Mouse (Mus musculus) limb, embryonic 14.5 days (tissue): ENCODE results near the gene Asf1a. TPM values are rescaled to one million over a fixed set of nuclear protein-coding genes. Genes with fewer than 3 reads are reported as not detected.

Experiments used
- ATAC-seq: fragments of 200-750 bp; cut with Nextera tagmentation; 2 replicates; pipeline ENCODE4 v1.8.0; 2017; ENCODE audit warnings: low read depth, moderate number of reproducible peaks, moderate TSS enrichment; ENCODE audit not compliant: low FRiP score
- DNase-seq: peaks from one replicate; pipeline ENCODE4 v3.0.0-alpha.2; 2015; ENCODE audit warnings: low spot score
- H3K27ac ChIP-seq: fragments of 300-500 bp; sonication (generic); replicated peaks from 2 replicates; pipeline ENCODE4 v1.5.1; 2014; ENCODE audit warnings: low read depth, mild to moderate bottlenecking, low read length, moderate library complexity, mixed read lengths
- H3K27me3 ChIP-seq: fragments of 300-500 bp; sonication (generic); 2 replicates; pipeline ENCODE4 v1.6.1; 2014; ENCODE audit warnings: low read length, mixed read lengths; ENCODE audit not compliant: control insufficient read depth, insufficient read depth
- H3K36me3 ChIP-seq: fragments of 300-500 bp; sonication (generic); 2 replicates; pipeline ENCODE4 v1.6.1; 2014; ENCODE audit warnings: mild to moderate bottlenecking, low read length, moderate library complexity, mixed read lengths; ENCODE audit not compliant: control insufficient read depth, insufficient read depth
- H3K4me1 ChIP-seq: fragments of 300-500 bp; sonication (generic); 2 replicates; pipeline ENCODE4 v1.6.1; 2014; ENCODE audit warnings: antibody characterized with exemption, low read length, mixed read lengths; ENCODE audit not compliant: control insufficient read depth, insufficient read depth
- H3K4me2 ChIP-seq: fragments of 300-500 bp; sonication (generic); replicated peaks from 2 replicates; pipeline ENCODE4 v1.6.1; 2014; ENCODE audit warnings: low read depth, mild to moderate bottlenecking, low read length, moderate library complexity; ENCODE audit not compliant: severe bottlenecking
- H3K4me3 ChIP-seq: fragments of 300-500 bp; sonication (generic); replicated peaks from 2 replicates; pipeline ENCODE4 v1.5.1; 2014; ENCODE audit warnings: low read length
- H3K9ac ChIP-seq: fragments of 300-500 bp; sonication (generic); 2 replicates; pipeline ENCODE4 v1.6.1; 2014; ENCODE audit warnings: mild to moderate bottlenecking, low read depth, low read length, moderate library complexity; ENCODE audit not compliant: severe bottlenecking
- H3K9me3 ChIP-seq: fragments of 300-500 bp; sonication (generic); 2 replicates; pipeline ENCODE4 v1.6.1; 2016; ENCODE audit warnings: low read length; ENCODE audit not compliant: control insufficient read depth
- POLR2A ChIP-seq: fragments of 200-500 bp; IDR thresholded peaks from 2 replicates; pipeline ENCODE4 v1.8.0; 2012; ENCODE audit warnings: inconsistent platforms, mild to moderate bottlenecking, moderate library complexity, borderline replicate concordance; ENCODE audit not compliant: insufficient read depth, insufficient read length; ENCODE audit errors: extremely low read depth
- WGBS: fragments of 180-500 bp; shearing (Covaris S2); extraction: QIAGEN DNeasy Blood & Tissue Kit; methylation state at CpG from one replicate; pipeline ENCODE4 v1.1.7; 2014; 5-methylcytosine and 5-hydroxymethylcytosine counted together
- polyA plus RNA-seq, 2 experiments: library from polyadenylated mRNA; depleted of rRNA in 1 of 2; stranded (reverse) in 1 of 2; unstranded in 1 of 2; fragments of >200 nt; fragmentation: Nextera tagmentation in 1 of 2; extraction: Ambion mirVana in 1 of 2; gene quantifications; 2 replicates each; pipeline versions ENCODE4 v1.2.1 to v1.2.3; 2012 to 2014

Asf1a gene
- polyA plus RNA-seq (2012; rRNA removed) (45.9 and 61.2 TPM in 2 replicates), polyA plus RNA-seq (2014; fragmentation: Nextera tagmentation; extraction: Ambion mirVana) (109 and 113 TPM in 2 replicates)

GRCm38 (mm10) chr10:53596677-53597120 lies at the start of gene Asf1a:
TSS of gene Asf1a (plus strand) at chr10:53596757.
- H3K27me3 ChIP-seq: no peaks in the 10 kb centered on the region
- H3K4me1 ChIP-seq: peaks cover 16% of the 10 kb centered on the region; the same call in 1 of the 2 replicates
- WGBS: 2% methylated on average over 42 of the region's 52 CpGs
- H3K9ac ChIP-seq: peak within 1 kb of the TSS; percentile 96
- peak within 1 kb of the TSS; percentile 60 for H3K4me2 ChIP-seq
- H3K36me3 ChIP-seq: peaks cover 6% of the 10 kb centered on the region; the same call in 1 of the 2 replicates
- ATAC-seq (peak; percentile 96), DNase-seq (peak; percentile 95)
- peak within 1 kb of the TSS; percentile 88 for H3K4me3 ChIP-seq
- H3K27ac ChIP-seq: peak within 1 kb of the TSS; percentile 99
- TF ChIP-seq POLR2A: peak; percentile 69; the same call in 1 of the 2 replicates
- no peaks in the 10 kb centered on the region for H3K9me3 ChIP-seq

- TF ChIP-seq POLR2A: no peak
- Histone ChIP-seq H3K36me3 (no peaks in the 10 kb centered on the region), H3K27ac (no peak overlapping the region), H3K4me3 (no peak overlapping the region), H3K9ac (no peak overlapping the region), H3K4me1 (no peaks in the 10 kb centered on the region), H3K4me2 (no peak overlapping the region), H3K9me3 (no peaks in the 10 kb centered on the region), H3K27me3 (no peaks in the 10 kb centered on the region)
- no peak for ATAC-seq
- 61% methylated on average over 5 of the region's 5 CpGs for WGBS
- DNase-seq: peak; percentile 36
Measured at GRCm38 (mm10) chr10:53562001-53562400, 34.6 kb upstream of the Asf1a start.

- no peak overlapping the region for H3K4me2 ChIP-seq
- no peak for ATAC-seq
- 87% methylated on average over 2 of the region's 2 CpGs for WGBS
- H3K9me3 ChIP-seq: no peaks in the 10 kb centered on the region
- H3K4me3 ChIP-seq: no peak overlapping the region
- no peak for DNase-seq
- no peak for TF ChIP-seq POLR2A
- no peak overlapping the region for H3K27ac ChIP-seq
- no peak overlapping the region for H3K9ac ChIP-seq
- no peaks in the 10 kb centered on the region for H3K36me3 ChIP-seq
- no peaks in the 10 kb centered on the region for H3K4me1 ChIP-seq
- no peaks in the 10 kb centered on the region for H3K27me3 ChIP-seq
Measured at GRCm38 (mm10) chr10:53565538-53565937, 31.0 kb upstream of the Asf1a start.

GRCm38 (mm10) chr10:53568531-53568930 lies 28.0 kb upstream of the Asf1a start:
- Histone ChIP-seq H3K9me3 (no peaks in the 10 kb centered on the region), H3K9ac (no peak overlapping the region), H3K27me3 (no peaks in the 10 kb centered on the region), H3K4me3 (no peak overlapping the region), H3K27ac (no peak overlapping the region), H3K4me1 (no peaks in the 10 kb centered on the region), H3K36me3 (no peaks in the 10 kb centered on the region), H3K4me2 (no peak overlapping the region)
- no peak for TF ChIP-seq POLR2A
- DNase-seq: no peak
- ATAC-seq: no peak

- no peak for TF ChIP-seq POLR2A
- Histone ChIP-seq H3K4me2 (peak overlapping the region; percentile 75), H3K27me3 (no peaks in the 10 kb centered on the region), H3K36me3 (no peaks in the 10 kb centered on the region), H3K27ac (no peak overlapping the region), H3K4me1 (peaks cover 9% of the 10 kb centered on the region), H3K4me3 (peak overlapping the region; percentile 37), H3K9ac (peak overlapping the region; percentile 53; the same call in 1 of the 2 replicates), H3K9me3 (no peaks in the 10 kb centered on the region)
- 37% methylated on average over 7 of the region's 7 CpGs for WGBS
- DNase-seq (no peak), ATAC-seq (peak; percentile 69)
Measured at GRCm38 (mm10) chr10:53580137-53580536, 16.4 kb upstream of the Asf1a start.
